Mouse (Mus musculus) megakaryocyte, embryonic 14.5 days (primary cell): ENCODE results near the gene Spp1. TPM values are rescaled to one million over a fixed set of nuclear protein-coding genes. Genes with fewer than 3 reads are reported as not detected.

Experiments
- H3K27me3 ChIP-seq: replicated peaks from 2 replicates; pipeline ENCODE3; 2012; ENCODE audit warnings: inconsistent platforms
- H3K36me3 ChIP-seq: replicated peaks from 2 replicates; pipeline ENCODE3; 2012; ENCODE audit warnings: low read length, inconsistent platforms, mixed read lengths
- H3K4me1 ChIP-seq: 2 replicates; pipeline ENCODE4 v1.6.1; 2012; ENCODE audit warnings: inconsistent platforms
- H3K4me3 ChIP-seq: replicated peaks from 2 replicates; pipeline ENCODE3; 2012; ENCODE audit warnings: moderate library complexity, mild to moderate bottlenecking, inconsistent platforms
- H3K9me3 ChIP-seq: 2 replicates; pipeline ENCODE4 v1.6.1; 2012; ENCODE audit warnings: inconsistent platforms
- FLI1 ChIP-seq: IDR thresholded peaks from 2 replicates; pipeline ENCODE4 v1.6.1; 2012; ENCODE audit warnings: low read length, inconsistent platforms, mixed read lengths
- GATA1 ChIP-seq: IDR thresholded peaks from 3 replicates; pipeline ENCODE4 v1.6.1; 2012; ENCODE audit warnings: mixed read lengths, low read length, inconsistent platforms, borderline replicate concordance
- polyA plus RNA-seq: library from polyadenylated mRNA; stranded (reverse); fragments of >175 nt; gene quantifications from 2 replicates; pipeline ENCODE4 v1.2.3, GENCODE M21; 2012; ENCODE audit warnings: low replicate concordance; ENCODE audit not compliant: insufficient read depth

Gene Spp1
- polyA plus RNA-seq, 1 experiment, result 5.8 TPM

GRCm38 (mm10) chr5:104403351-104403750 lies 31.6 kb upstream of the Spp1 start:
- TF ChIP-seq FLI1, result no peak
- TF ChIP-seq GATA1, result no peak
- H3K4me3 ChIP-seq, result no peak overlapping the region
- H3K27me3 ChIP-seq, result peaks cover 2% of the 10 kb centered on the region
- no peaks in the 10 kb centered on the region for H3K4me1 ChIP-seq
- no peaks in the 10 kb centered on the region for H3K36me3 ChIP-seq
- H3K9me3 ChIP-seq, result no peaks in the 10 kb centered on the region

GRCm38 (mm10) chr5:104404551-104404950 lies 30.4 kb upstream of the Spp1 start:
- H3K9me3 ChIP-seq, result no peaks in the 10 kb centered on the region
- H3K27me3 ChIP-seq, result no peaks in the 10 kb centered on the region
- no peaks in the 10 kb centered on the region for H3K4me1 ChIP-seq
- TF ChIP-seq GATA1 (no peak), FLI1 (no peak)
- no peaks in the 10 kb centered on the region for H3K36me3 ChIP-seq
- no peak overlapping the region for H3K4me3 ChIP-seq

GRCm38 (mm10) chr5:104405051-104405450 lies 29.9 kb upstream of the Spp1 start:
- peaks cover 1% of the 10 kb centered on the region for H3K4me1 ChIP-seq
- H3K9me3 ChIP-seq, result no peaks in the 10 kb centered on the region
- no peak for TF ChIP-seq GATA1
- TF ChIP-seq FLI1, result no peak
- H3K36me3 ChIP-seq, result no peaks in the 10 kb centered on the region
- H3K27me3 ChIP-seq, result no peaks in the 10 kb centered on the region
- no peak overlapping the region for H3K4me3 ChIP-seq

GRCm38 (mm10) chr5:104406756-104407155 lies 28.2 kb upstream of the Spp1 start:
- no peak for TF ChIP-seq GATA1
- TF ChIP-seq FLI1, result no peak
- no peaks in the 10 kb centered on the region for H3K9me3 ChIP-seq
- H3K4me1 ChIP-seq, result peaks cover 5% of the 10 kb centered on the region
- no peaks in the 10 kb centered on the region for H3K36me3 ChIP-seq
- no peak overlapping the region for H3K4me3 ChIP-seq
- no peaks in the 10 kb centered on the region for H3K27me3 ChIP-seq

- H3K4me1 ChIP-seq, result peaks cover 5% of the 10 kb centered on the region
- H3K4me3 ChIP-seq, result no peak overlapping the region
- no peaks in the 10 kb centered on the region for H3K36me3 ChIP-seq
- no peaks in the 10 kb centered on the region for H3K27me3 ChIP-seq
- no peaks in the 10 kb centered on the region for H3K9me3 ChIP-seq
- TF ChIP-seq GATA1, result no peak
- no peak for TF ChIP-seq FLI1
Observed at GRCm38 (mm10) chr5:104407541-104408231, 27.2 kb upstream of the Spp1 start.

GRCm38 (mm10) chr5:104408549-104408948 lies 26.4 kb upstream of the Spp1 start:
- H3K4me1 ChIP-seq, result peaks cover 5% of the 10 kb centered on the region
- H3K27me3 ChIP-seq, result no peaks in the 10 kb centered on the region
- TF ChIP-seq GATA1 (no peak), FLI1 (no peak)
- no peaks in the 10 kb centered on the region for H3K9me3 ChIP-seq
- no peaks in the 10 kb centered on the region for H3K36me3 ChIP-seq
- H3K4me3 ChIP-seq, result no peak overlapping the region

GRCm38 (mm10) chr5:104415999-104416398 lies 18.9 kb upstream of the Spp1 start:
- no peak for TF ChIP-seq FLI1
- no peak for TF ChIP-seq GATA1
- Histone ChIP-seq H3K27me3 (no peaks in the 10 kb centered on the region), H3K4me3 (no peak overlapping the region), H3K9me3 (no peaks in the 10 kb centered on the region), H3K4me1 (peaks cover 27% of the 10 kb centered on the region), H3K36me3 (no peaks in the 10 kb centered on the region)

- H3K9me3 ChIP-seq, result no peaks in the 10 kb centered on the region
- H3K4me1 ChIP-seq, result peaks cover 27% of the 10 kb centered on the region
- no peaks in the 10 kb centered on the region for H3K36me3 ChIP-seq
- H3K27me3 ChIP-seq, result no peaks in the 10 kb centered on the region
- TF ChIP-seq FLI1, result no peak
- TF ChIP-seq GATA1, result no peak
- peak overlapping the region; percentile 42 for H3K4me3 ChIP-seq
Observed at GRCm38 (mm10) chr5:104417028-104417427, 17.9 kb upstream of the Spp1 start.

- Histone ChIP-seq H3K27me3 (no peaks in the 10 kb centered on the region), H3K9me3 (no peaks in the 10 kb centered on the region), H3K36me3 (no peaks in the 10 kb centered on the region), H3K4me3 (no peak overlapping the region), H3K4me1 (peaks cover 27% of the 10 kb centered on the region)
- no peak for TF ChIP-seq GATA1
- TF ChIP-seq FLI1, result no peak
Observed at GRCm38 (mm10) chr5:104417721-104418120, 17.2 kb upstream of the Spp1 start.

- no peaks in the 10 kb centered on the region for H3K36me3 ChIP-seq
- H3K27me3 ChIP-seq, result no peaks in the 10 kb centered on the region
- H3K4me1 ChIP-seq, result peaks cover 27% of the 10 kb centered on the region
- TF ChIP-seq FLI1 (no peak), GATA1 (no peak)
- no peaks in the 10 kb centered on the region for H3K9me3 ChIP-seq
- H3K4me3 ChIP-seq, result no peak overlapping the region
Observed at GRCm38 (mm10) chr5:104422039-104422438, 12.9 kb upstream of the Spp1 start.
